Mouse (Mus musculus): ENCODE results near the gene Mgam. TPM values are rescaled to one million over a fixed set of nuclear protein-coding genes. Genes with fewer than 3 reads are reported as not detected.
"Not testable (repeated sequence)": the region's sequence is repeated elsewhere in the genome, so short reads cannot be mapped to it uniquely, and the experiment has no call there.

Gene Mgam
- polyA plus RNA-seq (2012; rRNA removed), result 0.14 and 0.18 TPM in 2 replicates

DNA sequence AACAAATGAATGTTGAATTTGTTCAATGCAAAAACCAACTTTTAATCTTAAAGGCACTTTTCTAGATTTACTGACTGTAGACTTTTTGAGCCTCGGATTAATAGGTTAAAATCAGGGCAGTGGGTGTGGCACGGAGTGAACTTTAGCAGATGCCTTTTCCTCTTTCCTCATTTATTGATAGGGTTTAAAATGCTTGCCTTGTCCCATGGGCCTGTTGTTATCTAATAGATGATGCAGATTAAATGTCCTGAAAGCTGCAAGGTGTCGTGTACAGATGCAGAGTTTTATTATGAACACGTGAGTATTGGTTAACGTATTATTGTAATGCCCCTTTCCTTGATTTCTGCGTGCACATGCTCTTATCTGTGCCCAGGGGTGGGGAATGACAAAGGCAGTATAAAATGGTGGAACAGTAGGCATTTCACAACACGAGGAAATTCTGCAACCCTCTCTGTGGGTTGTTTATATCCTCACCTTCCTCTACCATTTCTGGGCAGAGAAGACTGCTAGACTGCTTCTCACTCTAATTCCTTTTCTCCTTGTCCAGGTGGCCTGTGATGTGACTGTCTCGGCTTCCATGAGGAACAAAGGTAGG is at the start of gene Mgam:
TSS of gene Mgam (plus strand) at position 426 of the 595 bp plus-strand sequence.
- no peak within 1 kb of the TSS for H3K27ac ChIP-seq (ENCODE audit: insufficient read depth, low read length)
- TF ChIP-seq POLR2A (IDR thresholded peaks at IDR 0.05; ENCODE audit: low read depth, low read length) (no peak), CTCF (IDR thresholded peaks at IDR 0.05; ENCODE audit: extremely low read depth, insufficient read depth, insufficient read length, insufficient replicate concordance) (no peak)
- DNase-seq (ENCODE audit: low read depth in 1 of 2, low spot score in 2 of 2), result no peak
- no peaks in the 10 kb centered on the region for H3K4me1 ChIP-seq (ENCODE audit: control insufficient read depth, insufficient read depth, insufficient read length)
- no peak within 1 kb of the TSS for H3K4me3 ChIP-seq (ENCODE audit: extremely low read depth, insufficient read depth, insufficient read length)
- no peaks in the 10 kb centered on the region for H3K27me3 ChIP-seq (ENCODE audit: control insufficient read depth, insufficient read depth, low read length)
- no peaks in the 10 kb centered on the region for H3K36me3 ChIP-seq (ENCODE audit: control insufficient read depth, insufficient read depth, low read length)
- WGBS, result 84% methylated on average over 8 of the region's 8 CpGs

GRCm38 (mm10) chr6:40584336-40584735 is 44.3 kb upstream of the Mgam start:
- Histone ChIP-seq H3K27me3 (ENCODE audit: control insufficient read depth, insufficient read depth, low read length) (no peaks in the 10 kb centered on the region), H3K4me1 (ENCODE audit: control insufficient read depth, insufficient read depth, insufficient read length) (no peaks in the 10 kb centered on the region), H3K27ac (ENCODE audit: insufficient read depth, low read length) (no peak overlapping the region), H3K4me3 (ENCODE audit: extremely low read depth, insufficient read depth, insufficient read length) (no peak overlapping the region), H3K36me3 (ENCODE audit: control insufficient read depth, insufficient read depth, low read length) (no peaks in the 10 kb centered on the region)
- WGBS, result 14% methylated on average over 6 of the region's 6 CpGs
- TF ChIP-seq CTCF (IDR thresholded peaks at IDR 0.05; ENCODE audit: extremely low read depth, insufficient read depth, insufficient read length, insufficient replicate concordance) (no peak), POLR2A (IDR thresholded peaks at IDR 0.05; ENCODE audit: low read depth, low read length) (no peak)
- DNase-seq (ENCODE audit: low read depth in 1 of 2, low spot score in 2 of 2), result no peak

DNA sequence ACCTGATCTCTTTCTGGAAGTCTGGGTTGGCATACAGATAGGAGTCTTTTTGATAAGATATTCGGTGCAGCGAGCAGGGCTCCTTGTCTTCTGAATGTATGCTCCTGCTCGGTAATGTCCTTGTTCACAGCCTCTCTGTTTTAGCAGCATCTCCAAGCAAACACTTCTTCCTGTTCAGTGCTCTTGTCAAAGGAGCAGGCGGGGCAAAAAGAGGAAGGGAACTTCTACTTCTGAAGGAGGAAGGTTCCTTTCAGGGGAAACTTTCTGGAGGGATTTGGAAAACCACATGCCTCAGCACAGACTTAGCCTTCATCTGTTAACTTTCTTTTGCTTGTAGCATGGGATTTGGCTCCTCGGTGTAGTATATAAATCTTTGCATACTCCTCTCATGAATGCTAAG is 43.0 kb upstream of the Mgam start, which contains the start of gene Clec5a:
TSS of gene Clec5a (minus strand) at position 177 of the 400 bp plus-strand sequence.
- Histone ChIP-seq H3K27ac (ENCODE audit: insufficient read depth, low read length) (no peak within 1 kb of the TSS), H3K36me3 (ENCODE audit: control insufficient read depth, insufficient read depth, low read length) (no peaks in the 10 kb centered on the region), H3K4me1 (ENCODE audit: control insufficient read depth, insufficient read depth, insufficient read length) (no peaks in the 10 kb centered on the region), H3K27me3 (ENCODE audit: control insufficient read depth, insufficient read depth, low read length) (no peaks in the 10 kb centered on the region), H3K4me3 (ENCODE audit: extremely low read depth, insufficient read depth, insufficient read length) (no peak within 1 kb of the TSS)
- no peak for TF ChIP-seq CTCF (IDR thresholded peaks at IDR 0.05; ENCODE audit: extremely low read depth, insufficient read depth, insufficient read length, insufficient replicate concordance)
- TF ChIP-seq POLR2A (IDR thresholded peaks at IDR 0.05; ENCODE audit: low read depth, low read length), result no peak
- no peak for DNase-seq (ENCODE audit: low read depth in 1 of 2, low spot score in 2 of 2)
- 34% methylated on average over 5 of the region's 5 CpGs for WGBS

DNA sequence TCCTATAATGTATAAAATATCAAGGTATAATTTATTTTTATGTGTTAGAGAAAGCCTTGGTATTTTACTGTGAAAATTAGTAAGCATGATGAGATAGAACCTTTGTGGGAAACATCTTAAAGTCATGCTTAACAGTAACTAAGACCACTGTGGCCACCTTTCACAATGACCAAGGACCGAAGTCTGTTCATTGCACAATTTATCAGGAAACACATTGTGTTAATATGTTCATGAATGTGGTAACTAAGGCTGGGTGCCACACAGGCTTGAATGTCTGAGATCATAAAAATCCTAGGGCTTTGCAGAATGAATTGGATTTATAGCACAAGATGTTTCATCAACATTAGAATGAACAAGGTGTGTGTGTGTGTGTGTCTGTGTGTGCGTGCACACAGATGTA is 40.3 kb upstream of the Mgam start:
- Histone ChIP-seq H3K27me3 (ENCODE audit: control insufficient read depth, insufficient read depth, low read length) (no peaks in the 10 kb centered on the region), H3K27ac (ENCODE audit: insufficient read depth, low read length) (no peak overlapping the region), H3K4me3 (ENCODE audit: extremely low read depth, insufficient read depth, insufficient read length) (no peak overlapping the region), H3K4me1 (ENCODE audit: control insufficient read depth, insufficient read depth, insufficient read length) (no peaks in the 10 kb centered on the region), H3K36me3 (ENCODE audit: control insufficient read depth, insufficient read depth, low read length) (no peaks in the 10 kb centered on the region)
- DNase-seq (ENCODE audit: low read depth in 1 of 2, low spot score in 2 of 2), result no peak
- WGBS, result 89% methylated on average over 2 of the region's 2 CpGs
- TF ChIP-seq POLR2A (IDR thresholded peaks at IDR 0.05; ENCODE audit: low read depth, low read length) (no peak), CTCF (IDR thresholded peaks at IDR 0.05; ENCODE audit: extremely low read depth, insufficient read depth, insufficient read length, insufficient replicate concordance) (no peak)

GRCm38 (mm10) chr6:40594804-40595550 is 33.7 kb upstream of the Mgam start:
- H3K27ac ChIP-seq (ENCODE audit: insufficient read depth, low read length), result no peak overlapping the region
- TF ChIP-seq CTCF (IDR thresholded peaks at IDR 0.05; ENCODE audit: extremely low read depth, insufficient read depth, insufficient read length, insufficient replicate concordance) (no peak), POLR2A (IDR thresholded peaks at IDR 0.05; ENCODE audit: low read depth, low read length) (no peak)
- no peak overlapping the region for H3K4me3 ChIP-seq (ENCODE audit: extremely low read depth, insufficient read depth, insufficient read length)
- 15% methylated on average over 3 of the region's 3 CpGs for WGBS
- no peak for DNase-seq (ENCODE audit: low read depth in 1 of 2, low spot score in 2 of 2)
- H3K4me1 ChIP-seq (ENCODE audit: control insufficient read depth, insufficient read depth, insufficient read length), result no peaks in the 10 kb centered on the region
- no peaks in the 10 kb centered on the region for H3K36me3 ChIP-seq (ENCODE audit: control insufficient read depth, insufficient read depth, low read length)
- no peaks in the 10 kb centered on the region for H3K27me3 ChIP-seq (ENCODE audit: control insufficient read depth, insufficient read depth, low read length)

DNA sequence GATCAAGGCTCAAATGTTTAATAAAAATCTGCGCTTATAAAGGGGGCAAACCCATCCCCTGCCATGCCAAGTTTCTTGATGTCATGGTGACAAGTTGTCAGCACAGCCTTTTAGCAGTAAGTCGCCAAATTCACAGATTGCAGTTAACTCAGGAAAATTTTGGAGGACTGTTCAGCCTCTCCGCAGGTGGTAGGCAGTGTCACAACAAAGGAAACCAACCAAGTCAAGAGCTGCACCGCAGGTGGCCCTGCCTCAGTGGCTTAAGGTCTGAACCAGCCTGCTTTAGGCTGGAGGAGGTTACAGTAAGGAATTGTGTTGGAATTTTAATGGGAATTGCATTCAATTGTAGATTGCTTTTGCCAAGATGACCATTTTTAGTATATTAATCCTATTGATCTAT is 30.1 kb upstream of the Mgam start:
- WGBS, result 63% methylated on average over 4 of the region's 4 CpGs
- not testable (repeated sequence) for DNase-seq (ENCODE audit: low read depth in 1 of 2, low spot score in 2 of 2); H3K4me1 ChIP-seq (ENCODE audit: control insufficient read depth, insufficient read depth, insufficient read length)

GRCm38 (mm10) chr6:40607431-40607830 is 21.2 kb upstream of the Mgam start:
- Histone ChIP-seq H3K4me3 (ENCODE audit: extremely low read depth, insufficient read depth, insufficient read length) (no peak overlapping the region), H3K27me3 (ENCODE audit: control insufficient read depth, insufficient read depth, low read length) (no peaks in the 10 kb centered on the region), H3K27ac (ENCODE audit: insufficient read depth, low read length) (no peak overlapping the region), H3K4me1 (ENCODE audit: control insufficient read depth, insufficient read depth, insufficient read length) (no peaks in the 10 kb centered on the region), H3K36me3 (ENCODE audit: control insufficient read depth, insufficient read depth, low read length) (no peaks in the 10 kb centered on the region)
- TF ChIP-seq CTCF (IDR thresholded peaks at IDR 0.05; ENCODE audit: extremely low read depth, insufficient read depth, insufficient read length, insufficient replicate concordance), result no peak
- TF ChIP-seq POLR2A (IDR thresholded peaks at IDR 0.05; ENCODE audit: low read depth, low read length), result no peak
- no peak for DNase-seq (ENCODE audit: low read depth in 1 of 2, low spot score in 2 of 2)

More for the DNA sequence above, 30.1 kb upstream of the Mgam start:
- H3K27me3 ChIP-seq (ENCODE audit: control insufficient read depth, insufficient read depth, low read length); H3K36me3 ChIP-seq (ENCODE audit: control insufficient read depth, insufficient read depth, low read length); H3K27ac ChIP-seq (ENCODE audit: insufficient read depth, low read length); H3K4me3 ChIP-seq (ENCODE audit: extremely low read depth, insufficient read depth, insufficient read length): not testable (repeated sequence)

Data from spleen, adult 2 months (tissue).